Mouse (Mus musculus) monocyte, adult 2 months (primary cell): ENCODE data around the gene Mmp2.
A peak's percentile ranks its signal among the peaks of the same experiment; 100 is the strongest.
"Not testable (repeated sequence)": the region's sequence is repeated elsewhere in the genome, so short reads cannot be mapped to it uniquely, and the experiment has no call there.

Experiments used
- DNase-seq, 2 experiments: peaks; one replicate each; pipeline ENCODE4 v3.0.0; 2022; ENCODE audit warnings: low spot score in 2 of 2, low read depth in 1 of 2

Mmp2 gene

DNA sequence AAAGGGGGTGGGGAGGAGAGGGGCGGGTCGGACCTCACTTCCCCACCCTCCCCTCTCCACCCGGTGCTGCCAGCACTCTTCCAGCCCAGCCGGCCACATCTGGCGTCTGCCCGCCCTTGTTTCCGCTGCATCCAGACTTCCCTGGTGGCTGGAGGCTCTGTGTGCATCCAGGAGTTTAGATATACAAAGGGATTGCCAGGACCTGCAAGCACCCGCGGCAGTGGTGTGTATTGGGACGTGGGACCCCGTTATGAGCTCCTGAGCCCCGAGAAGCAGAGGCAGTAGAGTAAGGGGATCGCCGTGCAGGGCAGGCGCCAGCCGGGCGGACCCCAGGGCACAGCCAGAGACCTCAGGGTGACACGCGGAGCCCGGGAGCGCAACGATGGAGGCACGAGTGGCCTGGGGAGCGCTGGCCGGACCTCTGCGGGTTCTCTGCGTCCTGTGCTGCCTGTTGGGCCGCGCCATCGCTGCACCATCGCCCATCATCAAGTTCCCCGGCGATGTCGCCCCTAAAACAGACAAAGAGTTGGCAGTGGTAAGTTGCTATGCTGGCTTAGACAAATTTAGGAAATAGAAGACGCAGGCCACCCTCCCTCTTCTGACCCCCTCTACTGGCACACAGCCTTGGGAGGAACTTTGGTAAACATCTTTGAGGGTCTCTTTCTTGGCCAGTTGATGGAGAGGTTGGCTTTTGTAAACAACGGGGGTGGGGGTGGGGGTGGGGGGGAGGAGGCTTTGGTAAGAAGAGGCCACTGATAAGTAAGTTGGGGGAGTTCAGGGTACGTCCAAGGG, at the start of gene Mmp2:
Mmp2 (plus strand) TSS at position 49 of the 792 bp plus-strand sequence.
- no peak for DNase-seq

DNA sequence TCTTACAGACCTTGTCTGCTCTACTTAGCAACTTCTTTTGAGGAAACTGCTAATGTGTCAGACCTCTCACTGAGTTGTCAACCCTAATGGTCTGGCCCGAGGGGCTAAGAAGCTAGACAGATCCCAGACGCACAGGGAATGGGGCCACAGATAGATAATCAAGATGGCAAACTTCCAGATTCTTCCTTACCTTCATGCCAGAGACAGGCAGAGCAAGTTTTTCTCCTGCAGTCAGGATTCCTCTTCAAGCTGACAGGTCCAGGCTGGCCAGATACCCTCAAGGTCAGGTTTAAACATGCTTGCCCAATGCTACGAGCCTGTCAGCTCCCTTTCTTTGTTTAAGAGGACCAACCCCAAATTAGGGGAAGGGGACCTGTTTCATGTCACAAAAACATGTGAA, 46.1 kb upstream of the Mmp2 start:
- DNase-seq, result no peak

DNA sequence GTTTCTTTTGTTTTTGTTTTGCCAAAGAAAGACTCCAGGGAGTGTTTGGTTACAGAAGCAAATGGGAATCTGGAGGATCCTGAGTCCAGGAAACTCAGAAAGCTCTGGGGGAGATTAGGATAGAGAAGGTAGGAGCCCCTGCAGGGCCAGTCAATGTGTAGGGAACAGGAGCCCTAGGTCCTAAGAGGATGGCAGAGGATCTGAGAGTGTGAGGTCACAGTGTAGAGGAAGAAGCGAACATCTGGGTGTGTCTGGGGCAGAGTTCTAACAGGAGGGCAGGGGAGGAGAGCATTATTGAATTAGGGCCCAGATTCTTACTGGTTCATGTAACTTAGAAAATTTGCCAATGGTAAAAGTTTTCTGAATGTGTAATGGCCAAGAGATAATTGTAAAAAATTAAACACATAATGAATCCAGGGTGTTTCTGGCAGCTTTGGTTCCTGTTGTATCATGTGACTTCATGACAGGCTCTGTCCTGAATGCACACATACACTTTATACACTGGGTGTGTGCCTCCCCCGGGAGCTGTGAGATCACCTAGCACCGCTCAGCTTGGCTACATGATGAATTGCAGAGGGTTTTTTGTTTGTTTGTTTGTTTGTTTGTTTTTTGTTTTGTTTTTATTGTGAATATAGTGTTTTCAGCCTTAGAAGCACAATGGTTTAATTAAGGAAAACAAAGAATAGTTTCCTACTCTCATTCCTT, 43.0 kb upstream of the Mmp2 start:
- no peak for DNase-seq

DNA sequence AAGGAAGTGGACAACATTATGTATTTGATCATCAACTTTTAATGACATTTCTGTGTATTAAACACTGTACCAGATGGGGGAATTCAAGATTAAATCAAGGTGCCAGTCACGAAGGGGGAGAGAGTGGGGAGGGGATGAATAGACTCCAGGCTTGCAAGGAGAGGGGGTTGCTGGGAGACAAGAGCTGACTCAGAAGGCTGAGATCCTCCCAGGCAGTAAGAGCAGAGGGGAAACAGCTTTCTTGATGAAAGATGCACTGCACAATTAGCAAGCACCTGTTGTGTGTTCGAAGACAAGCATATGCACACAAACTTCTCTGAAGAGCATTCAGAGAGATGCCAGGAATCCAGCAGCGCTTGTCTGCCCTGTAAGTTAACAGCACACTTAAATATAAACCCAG, 36.3 kb upstream of the Mmp2 start:
- no peak for DNase-seq

- not testable (repeated sequence) for DNase-seq
Measured at GRCm38 (mm10) chr8:92791999-92792398, 35.1 kb upstream of the Mmp2 start.

- no peak for DNase-seq
Measured at GRCm38 (mm10) chr8:92793852-92794580, 33.1 kb upstream of the Mmp2 start.

- DNase-seq, result no peak
Measured at GRCm38 (mm10) chr8:92797527-92797931, 29.6 kb upstream of the Mmp2 start.

GRCm38 (mm10) chr8:92799406-92799805, 27.7 kb upstream of the Mmp2 start:
- no peak for DNase-seq

- DNase-seq, result no peak
Measured at GRCm38 (mm10) chr8:92801231-92801630, 25.9 kb upstream of the Mmp2 start.

DNA sequence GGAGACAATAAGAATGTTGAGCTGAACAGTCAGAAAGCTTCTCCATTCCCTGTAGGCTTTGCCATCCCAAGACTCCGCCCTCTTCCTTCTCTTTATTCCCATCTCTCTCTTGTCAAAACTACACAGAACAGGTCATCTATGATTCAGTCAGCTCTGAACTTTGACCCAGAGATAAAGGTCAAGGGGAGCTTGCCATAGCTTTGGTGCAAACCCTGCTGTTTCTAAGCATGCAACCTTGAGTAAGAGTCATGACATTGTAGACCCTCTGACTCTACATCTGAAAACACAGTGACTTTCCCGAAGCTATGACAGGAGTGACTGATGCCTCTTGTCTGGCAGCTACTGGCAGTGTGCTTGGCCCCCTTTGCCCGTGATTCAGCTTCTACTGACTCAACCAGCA, 24.5 kb upstream of the Mmp2 start:
- DNase-seq, result no peak

GRCm38 (mm10) chr8:92812773-92813172, 14.3 kb upstream of the Mmp2 start:
- no peak for DNase-seq

- DNase-seq, result no peak
Measured at GRCm38 (mm10) chr8:92815661-92816060, 11.4 kb upstream of the Mmp2 start.

GRCm38 (mm10) chr8:92817928-92818818, 8.9 kb upstream of the Mmp2 start:
- DNase-seq, result peak; percentile 35 to 75

GRCm38 (mm10) chr8:92821151-92821550, 5.9 kb upstream of the Mmp2 start:
- no peak for DNase-seq

GRCm38 (mm10) chr8:92822386-92822785, 4.7 kb upstream of the Mmp2 start:
- DNase-seq, result peak in 1 of 2 experiments; percentile 34

DNA sequence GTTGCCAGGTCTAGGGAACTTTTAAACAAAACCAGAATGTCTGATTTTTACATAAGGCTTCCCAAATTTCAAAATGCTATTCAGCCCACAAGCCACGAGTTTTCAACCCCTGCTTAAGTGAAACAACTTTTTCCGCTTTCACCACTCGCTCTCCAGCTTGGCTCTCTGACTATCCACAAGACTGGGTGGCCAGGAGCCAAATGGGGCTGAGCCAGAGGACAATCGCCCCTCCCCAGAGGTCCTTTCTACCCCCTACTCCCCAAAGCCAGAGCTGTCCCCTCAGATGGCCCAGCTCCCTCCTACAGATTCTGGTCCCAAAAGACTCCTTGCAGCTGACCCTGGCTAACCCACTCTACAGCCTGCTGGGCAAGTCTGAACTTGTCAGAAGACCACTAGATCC, 1.1 kb upstream of the Mmp2 start:
- DNase-seq, result no peak

DNA sequence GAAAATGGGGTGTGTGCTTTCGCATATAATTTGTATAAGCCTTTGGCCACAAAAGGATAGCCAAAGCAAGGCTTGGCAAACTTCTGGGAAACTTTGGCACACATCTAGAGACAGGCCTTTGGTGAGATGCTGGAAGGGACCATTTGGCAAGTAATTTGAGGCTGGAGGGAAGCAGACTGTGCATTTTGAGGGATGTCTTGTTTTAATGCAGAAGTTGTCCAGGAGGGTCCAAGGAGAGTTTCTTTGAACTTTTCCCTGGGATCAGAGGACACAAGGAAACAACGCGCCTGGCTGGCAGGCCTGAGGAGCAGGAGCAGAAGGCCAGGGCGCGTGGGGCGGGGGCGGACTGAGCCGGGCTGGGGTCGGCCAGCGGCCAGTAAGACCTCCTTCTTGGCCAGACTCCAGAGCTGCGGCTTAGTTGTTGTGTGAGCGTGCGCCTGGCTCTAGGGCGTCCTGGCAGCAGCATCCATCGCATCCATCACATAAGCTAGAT, 1.2 kb downstream of the Mmp2 start:
- no peak for DNase-seq

DNA sequence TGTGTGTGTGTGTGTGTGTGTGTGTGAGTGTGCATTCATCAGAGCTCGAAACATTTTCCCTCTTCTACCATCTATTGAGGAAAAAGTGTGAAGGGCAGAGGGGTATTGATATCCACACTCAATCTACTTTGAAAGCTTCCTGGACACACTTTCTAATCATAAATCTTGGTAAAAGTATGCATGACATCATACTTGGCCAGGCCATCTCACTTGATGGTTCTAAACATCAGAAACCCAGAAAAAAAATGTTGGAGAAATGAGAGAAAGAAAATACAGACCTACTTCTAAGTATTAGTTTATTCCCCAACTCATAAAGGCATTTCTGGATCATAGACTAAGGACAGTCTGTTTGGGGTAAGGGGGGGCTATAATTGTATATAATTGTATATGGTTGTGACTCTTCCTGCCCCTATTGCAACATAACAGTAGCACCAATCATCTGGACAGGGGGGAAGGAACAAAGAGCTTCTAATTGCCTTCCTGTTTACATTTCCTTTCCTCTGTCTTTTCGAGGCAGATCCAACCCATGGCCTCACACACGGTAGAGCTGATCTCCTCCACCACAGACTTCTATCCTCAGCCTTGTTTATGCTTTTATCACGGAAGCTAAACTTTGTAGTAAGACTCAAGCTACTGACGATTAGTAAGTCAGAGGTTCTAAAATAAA, 7.1 kb downstream of the Mmp2 start:
- no peak for DNase-seq

GRCm38 (mm10) chr8:92834786-92835500, 7.9 kb downstream of the Mmp2 start:
- DNase-seq, result no peak

DNA sequence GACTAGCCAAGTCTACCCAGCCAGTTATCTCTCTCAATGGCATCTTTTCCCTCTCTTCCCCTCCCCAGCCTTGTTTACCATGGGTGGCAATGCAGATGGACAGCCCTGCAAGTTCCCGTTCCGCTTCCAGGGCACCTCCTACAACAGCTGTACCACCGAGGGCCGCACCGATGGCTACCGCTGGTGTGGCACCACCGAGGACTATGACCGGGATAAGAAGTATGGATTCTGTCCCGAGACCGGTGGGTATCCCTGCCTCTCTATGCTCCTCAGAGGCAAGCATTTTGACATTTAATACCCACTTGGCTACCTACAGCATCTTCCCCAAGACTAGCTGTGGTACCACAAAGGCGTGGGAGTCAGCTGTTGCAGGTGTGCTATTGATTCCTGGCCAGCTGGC, 8.8 kb downstream of the Mmp2 start:
- DNase-seq, result no peak
